Mouse (Mus musculus) adrenal gland, postnatal 4 days (tissue): ENCODE results near the gene Edn3. TPM values are rescaled to one million over a fixed set of nuclear protein-coding genes. Genes with fewer than 3 reads are reported as not detected.

ENCODE experiments used
- DNase-seq, 2 experiments: peaks; one replicate each; pipeline ENCODE4 v3.0.0; 2021 to 2022; ENCODE audit warnings: low spot score in 2 of 2, mixed read lengths in 2 of 2
- total RNA-seq, 2 experiments: library from RNA; stranded (reverse); gene quantifications; 2 replicates each; pipeline ENCODE4 v1.2.3; 2021

The Edn3 gene
- total RNA-seq, 2 experiments from 2014 or later: 12.2 to 13.7 TPM

DNA sequence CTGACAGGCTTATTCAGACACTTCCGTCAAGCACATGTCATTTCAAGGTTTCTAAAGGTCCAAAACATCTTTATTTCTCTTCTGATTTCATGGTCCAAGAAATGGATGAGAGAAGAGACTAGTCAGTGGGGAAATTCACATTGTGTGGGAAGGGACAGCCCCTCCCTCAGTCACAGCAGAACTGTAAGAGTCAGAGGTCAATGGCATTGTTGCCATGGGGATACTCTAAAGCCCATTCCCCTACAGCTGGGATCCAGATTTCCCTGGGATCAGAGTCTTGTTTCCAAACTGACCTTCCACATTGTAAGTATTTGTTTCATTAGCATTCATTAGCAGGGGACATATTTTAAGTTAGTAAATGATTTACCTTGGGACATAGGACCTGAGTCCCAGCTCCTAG lies 32.8 kb downstream of the Edn3 start:
- no peak for DNase-seq

DNA sequence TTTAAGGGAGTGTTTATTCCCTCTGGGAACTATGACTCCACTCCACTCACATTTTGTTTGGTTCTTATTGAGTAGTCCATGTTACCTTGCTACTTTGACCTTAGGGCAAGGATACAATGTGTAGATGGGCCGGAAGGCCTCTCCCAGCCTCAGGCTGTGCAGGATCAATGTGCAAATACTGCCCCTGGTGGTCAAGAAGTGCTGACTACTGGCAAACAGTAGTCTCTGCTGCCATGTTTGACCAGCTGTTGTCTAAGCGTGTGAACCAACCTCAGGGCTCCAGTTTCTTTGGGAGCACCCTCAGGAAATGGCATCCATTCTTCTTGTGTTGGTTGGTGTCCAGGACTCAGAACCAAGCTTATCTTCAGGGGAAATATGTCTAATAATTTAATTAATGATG lies 36.6 kb downstream of the Edn3 start:
- no peak for DNase-seq

DNA sequence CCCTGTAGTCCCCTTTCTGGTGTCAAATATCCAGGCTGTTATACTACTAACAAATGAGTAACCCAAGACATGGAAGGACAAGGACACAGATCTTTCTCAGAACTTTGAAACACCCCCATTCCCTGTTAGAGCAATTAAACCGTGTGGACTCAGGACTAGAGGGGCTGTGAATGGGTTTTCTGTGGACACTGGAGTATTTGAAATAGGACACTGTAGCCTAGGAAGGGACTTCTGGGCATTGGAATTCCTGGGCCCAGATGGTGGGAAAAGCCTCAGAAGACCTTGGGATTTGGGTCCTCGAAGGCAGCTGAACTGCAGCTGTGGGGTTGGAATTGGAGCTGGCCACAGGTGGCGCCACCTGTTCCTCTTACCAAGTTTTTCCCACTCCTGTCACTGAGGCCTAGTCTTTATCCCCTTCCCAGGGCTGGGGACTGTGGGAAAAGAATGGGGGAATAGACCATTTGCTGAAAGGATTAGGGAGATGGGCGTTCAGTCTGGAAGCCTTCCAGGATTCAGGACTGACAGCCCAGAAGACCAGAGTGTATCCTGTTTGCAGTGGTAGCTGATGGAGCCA lies 37.2 kb downstream of the Edn3 start:
- DNase-seq: no peak

DNA sequence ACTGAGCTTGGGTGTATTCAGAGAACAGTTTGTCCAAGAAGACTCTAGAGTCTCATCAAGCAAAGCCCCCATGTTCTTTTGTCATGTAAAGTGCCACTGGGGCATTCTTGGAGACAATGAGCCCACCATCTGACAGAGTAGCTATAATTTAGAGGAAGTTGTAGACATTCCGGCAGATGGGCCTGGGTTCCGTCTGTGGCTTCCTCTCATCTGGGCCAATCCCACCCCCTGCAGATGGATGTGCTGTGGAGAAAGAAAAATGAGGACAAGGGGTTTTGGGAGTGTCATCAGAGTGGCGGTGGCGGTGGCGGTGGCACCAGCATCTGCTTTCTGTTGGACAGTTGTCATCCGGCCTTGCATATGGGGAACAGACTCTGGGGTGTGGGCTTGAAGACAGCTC lies 42.0 kb downstream of the Edn3 start:
- DNase-seq: no peak

DNA sequence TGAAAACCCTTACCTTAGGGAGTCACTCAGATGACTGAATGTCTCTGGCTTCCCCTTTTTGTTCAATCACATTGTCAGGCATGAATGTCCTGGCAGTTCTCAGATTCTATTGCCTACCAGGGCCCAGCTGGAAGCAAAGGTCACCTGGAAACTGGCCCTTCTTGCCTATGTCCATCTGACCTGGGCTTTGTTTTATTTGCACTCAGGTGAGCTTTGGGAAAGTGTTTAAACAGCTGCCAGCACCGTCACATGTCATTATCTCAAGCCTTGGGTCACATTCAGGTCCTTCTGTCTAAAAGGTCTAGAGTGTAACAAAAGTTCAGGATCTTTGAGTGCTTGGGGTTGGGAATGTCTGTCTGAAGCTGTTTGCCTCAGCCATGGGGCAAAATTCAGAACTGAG lies 43.2 kb downstream of the Edn3 start:
- DNase-seq: no peak

DNA sequence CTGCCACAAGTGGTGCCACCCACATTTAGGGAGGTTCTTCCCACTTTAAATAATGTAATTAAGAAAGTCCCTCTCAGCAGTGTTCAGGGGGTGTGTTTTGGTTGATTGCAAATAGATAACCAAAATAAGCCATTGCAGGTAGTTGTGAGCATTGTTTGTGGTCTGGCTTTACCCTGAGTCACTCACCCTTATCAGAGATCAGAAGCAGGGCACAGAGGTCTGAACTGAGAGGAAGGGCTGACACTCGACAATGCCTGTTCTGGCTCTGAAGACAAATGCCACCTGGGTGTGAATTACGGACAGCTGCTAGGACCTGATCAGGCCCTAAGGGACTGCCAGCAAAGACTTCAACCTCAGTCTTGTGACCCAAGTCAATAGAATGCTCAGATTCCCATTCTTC lies 47.5 kb downstream of the Edn3 start:
- no peak for DNase-seq

DNA sequence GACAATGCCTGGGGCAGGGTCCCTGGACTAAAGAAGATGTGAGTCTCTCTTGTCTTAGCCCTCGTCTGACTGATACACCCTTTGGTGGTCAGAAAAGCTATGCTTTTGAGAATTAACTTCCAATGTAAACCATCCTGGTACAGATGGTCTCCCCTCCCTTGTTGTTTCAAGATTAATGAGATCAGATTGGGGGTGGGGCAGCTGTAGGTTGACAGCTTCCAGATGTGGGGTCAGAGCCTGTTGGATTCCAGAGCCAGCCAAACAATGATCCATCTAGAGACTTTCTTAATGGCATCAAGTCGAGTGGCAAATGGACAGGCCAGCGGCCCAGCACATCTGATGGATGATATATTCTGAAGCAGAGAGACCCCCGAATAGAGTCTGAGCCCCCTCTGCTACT lies 48.9 kb downstream of the Edn3 start:
- no peak for DNase-seq

DNA sequence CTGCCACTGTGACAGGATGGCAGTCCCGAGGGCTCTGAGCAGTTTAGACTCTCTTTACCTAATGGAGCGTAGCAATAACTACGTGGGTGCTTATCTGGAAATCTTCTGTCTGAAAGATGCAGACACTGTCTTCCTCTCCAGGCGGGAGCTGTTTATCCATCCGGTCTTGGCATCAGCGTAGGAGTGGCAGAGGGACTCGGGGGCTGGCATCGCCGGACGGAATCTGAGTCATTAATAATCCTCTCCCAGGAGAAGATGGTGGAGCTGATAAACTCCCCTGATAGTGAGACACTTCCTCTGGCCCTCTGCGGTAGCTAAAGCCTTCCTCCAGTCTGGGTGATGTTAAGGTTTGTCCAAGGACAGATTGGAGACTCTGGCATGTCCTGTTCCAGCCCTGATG lies 52.9 kb downstream of the Edn3 start:
- DNase-seq: no peak

DNA sequence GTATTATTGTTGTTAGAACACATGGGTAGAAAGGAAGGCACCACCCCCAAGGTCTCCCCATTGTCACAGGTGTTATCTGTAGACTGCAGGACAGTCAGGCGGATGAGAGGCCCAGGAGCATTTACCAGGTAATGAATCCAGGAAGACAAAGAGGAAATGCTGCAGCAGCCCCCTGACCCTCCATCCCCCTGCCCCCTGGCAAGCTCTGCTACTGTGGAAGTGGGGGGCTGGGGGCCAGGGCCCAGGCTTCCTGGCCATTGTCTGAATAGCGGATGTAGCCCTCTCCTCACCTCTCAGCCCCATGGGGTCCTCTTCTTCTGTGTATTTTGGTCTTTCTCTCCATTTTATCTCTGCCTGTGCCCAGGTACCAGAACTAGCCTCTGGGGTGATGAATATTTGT lies 55.7 kb downstream of the Edn3 start:
- no peak for DNase-seq

DNA sequence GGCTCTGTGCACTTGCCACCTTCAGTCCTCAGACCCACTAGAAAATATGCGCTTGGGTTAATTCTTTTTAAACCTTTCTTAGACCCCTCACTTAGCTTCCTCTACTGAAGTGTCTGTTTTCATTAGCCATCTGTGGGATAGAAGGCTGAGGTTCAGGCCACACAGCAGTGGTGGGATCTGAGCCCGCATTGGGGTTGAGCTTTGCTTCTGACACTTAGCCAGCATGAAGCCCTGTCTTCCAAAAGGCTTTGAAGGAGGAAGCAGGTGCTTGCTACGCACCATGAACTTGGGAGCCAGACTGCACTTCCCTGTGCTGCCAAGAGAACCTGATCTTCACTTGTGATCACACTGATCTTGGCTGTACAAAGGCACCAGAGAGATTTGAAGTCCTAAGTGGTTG lies 59.9 kb downstream of the Edn3 start:
- DNase-seq: no peak

DNA sequence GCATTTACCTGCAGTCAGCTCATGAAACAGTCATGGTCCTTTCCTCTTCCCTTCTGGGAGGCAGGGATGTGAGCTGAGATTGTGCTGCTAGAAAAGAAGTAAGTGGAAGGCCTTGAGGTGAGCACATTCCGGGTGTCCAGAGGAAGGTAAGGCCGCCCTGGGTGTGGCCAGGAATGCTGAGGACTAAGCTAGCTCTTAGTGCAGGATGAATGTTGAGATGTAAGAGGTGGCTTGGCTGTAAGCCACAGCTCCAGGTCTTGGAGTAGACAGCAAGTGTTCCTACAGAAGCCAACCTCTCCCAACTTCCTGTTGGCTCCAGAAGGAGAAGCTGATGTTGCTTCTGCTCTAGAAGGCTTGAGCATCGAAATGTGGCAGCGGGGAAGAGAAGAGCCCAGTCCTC lies 67.4 kb downstream of the Edn3 start:
- DNase-seq: no peak

DNA sequence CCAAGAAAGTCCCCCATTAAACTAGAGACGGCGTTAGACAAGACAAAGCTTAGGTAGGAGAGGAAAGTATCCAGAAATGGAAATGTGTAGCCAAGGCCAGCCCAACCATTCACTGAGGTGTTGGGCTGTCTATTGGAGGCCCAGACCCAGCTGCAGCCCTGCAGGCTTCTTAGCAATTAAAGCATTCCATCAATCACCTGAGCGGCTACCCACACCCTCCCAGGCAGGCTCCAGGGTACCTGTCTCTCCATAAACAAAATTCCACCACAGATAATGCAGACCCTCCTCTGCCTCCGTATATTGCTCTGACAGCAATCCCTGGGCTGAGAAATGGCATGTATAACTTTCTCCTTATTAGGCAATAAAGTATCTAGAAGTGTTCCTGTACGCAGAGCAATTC lies 73.2 kb downstream of the Edn3 start:
- DNase-seq: no peak

Other genes starting within 250 kb of the Edn3 start
- under 1 TPM; 0.20 to 0.28 TPM for gene Zfp831, start 117.1 kb upstream of the Edn3 start, total RNA-seq
- 1 to 10 TPM in 1 of 2 experiments, under 1 TPM in 1; 0.81 to 1.6 TPM for gene Gm14444, start 249.6 kb downstream of the Edn3 start, total RNA-seq